Mouse (Mus musculus) layer of hippocampus, adult 6 months (tissue): ENCODE measurements around the gene Slitrk2. TPM values are rescaled to one million over a fixed set of nuclear protein-coding genes. Genes with fewer than 3 reads are reported as not detected.

Source experiments
- long read RNA-seq, 2 experiments: library from polyadenylated mRNA; unstranded; transcript quantifications; one replicate each; pipeline ENCODE4 v2.0.0; 2019 to 2020
- polyA plus RNA-seq: library from polyadenylated mRNA; unstranded; fragments of <200 nt; fragmentation: Nextera tagmentation; gene quantifications from 2 replicates; pipeline ENCODE4 v1.2.3, GENCODE M21; 2021

Slitrk2 gene
- polyA plus RNA-seq = 9.5 and 19.7 TPM in 2 replicates
- long read RNA-seq, experiment 1, full-length matches to known transcripts = 2 of 22 reads
- long read RNA-seq, experiment 1, partial matches to known transcripts = 0 of 22 reads
- long read RNA-seq, experiment 1, other reads (novel, unspliced or antisense) = 20 of 22 reads
- long read RNA-seq, experiment 2, partial matches to known transcripts = 0 of 4 reads
- long read RNA-seq, experiment 2, other reads (novel, unspliced or antisense) = 4 of 4 reads

DNA sequence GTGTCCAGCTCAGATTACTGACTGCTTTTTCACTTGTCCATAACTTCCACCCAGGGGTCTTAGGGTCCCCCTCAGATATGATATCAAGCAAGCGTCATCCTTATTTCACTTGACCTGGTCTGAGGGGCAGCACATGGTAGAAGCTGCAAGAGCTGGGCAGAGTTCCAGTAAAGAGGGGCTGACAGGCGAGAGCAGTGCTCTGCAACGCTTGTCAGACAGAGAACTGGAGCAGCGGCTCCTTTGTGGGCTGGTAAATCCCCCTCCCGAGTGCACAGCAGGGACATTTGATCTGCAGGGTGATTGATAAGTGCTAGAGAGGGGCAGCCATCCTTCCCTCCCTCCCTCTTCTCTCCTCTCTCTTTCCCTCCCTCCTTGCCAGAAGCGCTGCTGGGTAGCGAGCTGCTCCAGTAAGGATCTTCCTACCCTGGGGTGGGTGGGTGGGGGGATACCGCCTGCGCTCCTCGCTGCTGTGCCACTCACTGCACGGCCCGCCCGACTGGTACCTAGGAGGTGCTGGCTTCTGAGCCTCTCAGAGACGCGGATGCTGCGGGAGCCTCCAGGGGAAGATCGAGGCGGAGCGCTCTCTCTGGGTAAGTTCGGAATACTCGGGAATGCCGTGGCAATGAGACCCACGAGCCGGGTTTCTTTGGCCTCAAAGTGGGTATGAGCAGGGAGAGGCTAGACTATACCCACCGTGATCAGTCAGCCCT is at the start of gene Slitrk2:
Slitrk2 (plus strand) TSS at position 408 of the 710 bp plus-strand sequence.

